Mouse (Mus musculus) cerebellum, adult 18-20 months (tissue): ENCODE measurements around the gene Mxd1.

Source experiments
- DNase-seq, 2 experiments: peaks; one replicate each; pipeline ENCODE4 v3.0.0; 2021

Gene Mxd1

DNA sequence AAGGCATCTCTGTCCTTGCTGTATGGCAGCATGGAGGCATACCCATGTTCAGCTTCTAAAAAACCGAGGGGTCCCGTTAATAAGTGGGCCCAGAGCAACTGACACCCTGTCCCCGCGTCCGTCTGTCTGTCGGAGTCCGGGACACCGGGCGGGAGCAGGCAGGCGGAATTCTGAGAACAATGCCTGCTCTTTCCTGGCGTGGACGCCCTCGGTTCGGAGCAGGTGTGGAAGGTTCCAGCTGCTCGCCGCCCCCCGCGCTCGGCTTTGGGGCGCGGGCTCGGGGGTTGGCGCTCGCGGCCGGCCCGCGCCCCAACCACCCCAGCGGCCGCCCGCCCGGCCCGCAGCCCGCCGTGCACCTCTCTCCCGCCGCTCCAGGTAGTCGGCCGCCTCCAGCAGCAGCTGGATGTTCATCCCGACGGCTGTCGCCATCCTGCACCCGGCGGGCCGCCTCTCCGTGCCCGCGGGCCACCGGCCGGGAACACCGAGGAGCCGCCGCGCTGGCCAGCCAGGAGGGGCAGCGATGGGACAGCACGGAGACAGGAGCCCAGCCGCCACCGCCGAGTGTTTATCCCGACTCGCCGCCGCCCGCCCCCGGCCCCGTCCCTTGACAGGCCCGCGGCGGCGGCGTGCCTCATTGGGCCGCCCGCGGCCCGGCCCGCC is at the start of gene Mxd1:
Gene Mxd1 (minus strand): TSS at position 582 of the 660 bp plus-strand sequence.
- no peak for DNase-seq

DNA sequence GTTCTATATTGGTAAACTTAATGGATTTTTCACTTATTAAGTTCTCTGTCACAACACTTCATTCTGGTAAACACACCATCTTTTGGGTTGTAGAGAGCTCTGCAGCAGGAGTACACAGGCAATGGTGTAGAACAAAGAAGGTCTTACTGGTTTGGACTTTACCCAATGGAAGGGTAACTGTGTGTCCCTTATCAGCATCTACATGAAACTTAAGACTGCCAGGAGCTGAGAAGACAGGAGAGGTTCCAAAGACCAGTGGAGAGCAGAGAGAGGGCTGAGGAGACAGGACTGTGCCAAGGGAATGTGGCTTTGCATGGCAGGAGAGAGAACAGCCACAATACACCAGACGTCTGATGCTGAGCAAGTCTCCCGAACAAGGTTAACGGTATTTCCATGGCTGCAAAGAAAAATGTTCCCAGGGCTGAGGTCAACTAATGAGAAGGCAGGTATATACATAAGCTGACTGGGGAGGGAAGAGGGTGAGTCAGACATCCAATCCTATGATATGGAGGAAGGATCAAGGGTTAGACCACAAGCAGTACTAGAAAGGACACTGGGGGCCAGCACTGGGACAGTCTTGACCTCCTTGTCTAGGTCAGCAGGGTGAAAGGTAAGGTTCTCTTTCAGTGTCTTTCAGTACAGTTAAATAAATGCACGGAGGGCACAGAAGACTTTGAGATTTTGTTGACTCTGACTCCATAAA is 39.3 kb upstream of the Mxd1 start:
- no peak for DNase-seq

DNA sequence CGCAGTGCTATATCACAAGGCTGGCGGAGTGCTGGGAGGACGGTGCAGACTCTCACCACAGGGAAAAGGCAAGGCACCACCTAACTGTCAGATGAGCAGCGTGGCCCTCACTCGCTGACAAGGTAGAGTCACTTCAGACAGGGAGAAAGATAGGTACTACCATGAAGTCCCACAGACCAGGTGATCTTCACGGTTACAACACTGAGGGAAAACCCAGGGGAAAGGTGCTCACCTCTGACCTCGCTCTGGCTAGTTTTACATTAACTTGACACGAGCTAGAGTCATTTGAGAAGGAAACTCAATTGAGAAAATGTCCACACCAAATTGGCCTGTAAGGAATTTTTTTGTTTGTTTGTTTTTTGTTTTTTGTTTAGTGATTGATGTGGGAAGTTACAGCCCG is 33.6 kb upstream of the Mxd1 start:
- DNase-seq, result no peak

DNA sequence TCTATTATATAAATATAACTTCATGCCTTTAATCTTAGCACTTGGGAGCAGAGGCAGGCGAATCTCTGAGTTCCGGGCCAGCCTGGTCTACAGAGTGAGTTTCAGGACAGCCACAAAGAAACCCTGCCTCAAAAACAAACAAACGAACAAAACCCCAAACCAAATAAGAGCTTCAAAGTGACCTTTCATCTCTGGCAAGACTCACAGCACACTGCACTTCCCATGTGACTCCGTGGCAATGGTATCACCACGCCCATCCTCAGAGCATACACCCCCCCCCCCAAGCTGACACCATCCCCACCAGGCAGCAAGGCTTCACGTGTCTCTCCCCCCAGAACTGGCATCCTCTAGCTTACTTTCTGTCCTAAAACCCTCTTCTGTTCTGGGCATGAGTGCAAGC is 28.9 kb upstream of the Mxd1 start:
- DNase-seq, result no peak

DNA sequence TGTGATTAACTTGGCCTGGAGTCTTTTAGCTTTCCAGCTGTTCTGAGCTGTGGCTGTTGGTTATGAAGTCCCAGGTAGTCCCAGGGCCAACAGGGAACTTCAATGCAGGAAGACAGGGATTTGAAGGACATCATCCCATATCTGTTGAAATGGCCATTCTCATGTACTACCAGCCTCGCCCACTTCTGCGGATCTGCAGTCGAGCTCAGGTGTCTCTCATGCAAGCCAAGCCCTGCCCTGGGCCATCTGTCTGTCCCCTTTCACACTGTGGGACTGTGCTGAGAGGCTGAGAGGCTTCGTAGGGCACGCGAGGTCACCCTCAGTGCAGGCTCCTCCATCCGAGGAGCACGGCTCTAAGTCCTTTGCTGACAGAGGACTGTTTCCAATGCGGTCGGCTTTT is 27.3 kb upstream of the Mxd1 start:
- peak; percentile 51 to 71 for DNase-seq

DNA sequence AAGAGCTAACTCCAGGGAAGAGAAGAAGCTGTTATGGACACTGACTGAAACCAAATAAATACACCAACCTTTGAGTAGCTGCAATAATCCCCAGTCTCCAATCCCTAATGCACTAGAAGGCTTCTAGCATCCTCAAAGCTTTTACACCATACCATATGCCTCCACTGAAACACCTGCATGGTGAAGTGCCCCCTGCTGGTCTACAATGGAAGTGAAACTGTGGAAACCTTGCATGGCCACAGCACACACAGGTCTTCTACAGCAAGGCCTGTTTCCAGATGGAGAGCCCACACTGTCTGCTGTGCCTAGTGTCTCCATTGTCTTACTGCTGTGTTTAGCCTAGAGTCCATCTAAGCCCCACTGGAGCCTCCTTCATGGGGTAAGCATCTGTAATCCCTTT is 25.5 kb upstream of the Mxd1 start:
- peak; percentile 40 to 61 for DNase-seq

DNA sequence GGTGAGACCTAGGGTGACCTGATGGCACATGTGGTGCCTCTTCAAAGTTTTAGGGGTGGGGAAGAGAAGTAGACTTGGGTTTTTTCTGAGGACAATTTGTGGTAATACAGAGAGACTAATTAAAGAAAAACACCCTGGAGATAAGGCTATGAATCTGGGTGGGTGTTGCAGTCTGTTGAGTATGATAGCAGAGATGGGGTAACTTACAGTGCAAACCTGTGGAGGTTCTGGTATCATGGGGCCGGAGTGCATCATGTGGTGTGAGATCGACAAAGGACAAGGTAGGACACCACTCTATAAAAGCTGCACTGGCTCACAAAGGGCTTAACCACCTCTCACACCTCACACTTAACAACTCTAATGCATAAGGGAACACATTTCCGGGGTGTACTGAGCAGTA is 20.7 kb upstream of the Mxd1 start:
- DNase-seq, result no peak

DNA sequence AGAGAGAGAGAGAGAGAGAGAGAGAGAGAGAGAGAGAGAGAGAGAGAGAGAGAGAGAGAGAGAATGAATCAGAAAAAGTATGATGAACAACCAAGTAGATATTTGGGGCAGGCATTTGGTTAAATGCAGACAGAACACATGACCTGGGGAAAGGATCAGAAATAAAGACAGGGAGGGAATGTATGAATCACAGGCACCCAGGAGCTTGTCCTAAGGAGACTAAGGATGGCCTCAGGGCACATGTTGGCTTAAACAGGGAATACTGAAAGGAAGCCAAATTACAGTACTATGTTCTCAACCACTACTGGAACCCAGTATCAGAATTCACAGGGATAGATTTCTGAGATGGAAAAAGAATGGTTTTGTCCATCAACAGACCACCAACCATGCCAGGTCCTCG is 18.0 kb upstream of the Mxd1 start:
- no peak for DNase-seq

DNA sequence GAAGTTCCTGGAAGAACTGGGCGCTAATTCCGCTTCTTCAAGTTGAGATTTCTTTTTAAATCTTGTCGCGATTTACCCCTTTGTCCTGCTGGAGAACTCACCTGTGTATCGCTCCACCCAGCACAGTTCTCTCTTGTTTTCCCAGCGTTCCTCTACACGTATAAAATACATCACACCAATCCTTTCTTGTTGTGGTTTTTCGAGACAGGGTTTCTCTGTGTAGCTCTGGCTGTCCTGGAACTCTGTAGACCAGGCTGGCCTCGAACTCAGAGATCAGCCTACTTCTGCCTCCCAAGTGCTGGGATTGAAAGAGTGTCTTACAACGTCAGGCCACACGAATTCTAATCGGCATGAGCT is 15.7 kb upstream of the Mxd1 start:
- DNase-seq, result no peak

DNA sequence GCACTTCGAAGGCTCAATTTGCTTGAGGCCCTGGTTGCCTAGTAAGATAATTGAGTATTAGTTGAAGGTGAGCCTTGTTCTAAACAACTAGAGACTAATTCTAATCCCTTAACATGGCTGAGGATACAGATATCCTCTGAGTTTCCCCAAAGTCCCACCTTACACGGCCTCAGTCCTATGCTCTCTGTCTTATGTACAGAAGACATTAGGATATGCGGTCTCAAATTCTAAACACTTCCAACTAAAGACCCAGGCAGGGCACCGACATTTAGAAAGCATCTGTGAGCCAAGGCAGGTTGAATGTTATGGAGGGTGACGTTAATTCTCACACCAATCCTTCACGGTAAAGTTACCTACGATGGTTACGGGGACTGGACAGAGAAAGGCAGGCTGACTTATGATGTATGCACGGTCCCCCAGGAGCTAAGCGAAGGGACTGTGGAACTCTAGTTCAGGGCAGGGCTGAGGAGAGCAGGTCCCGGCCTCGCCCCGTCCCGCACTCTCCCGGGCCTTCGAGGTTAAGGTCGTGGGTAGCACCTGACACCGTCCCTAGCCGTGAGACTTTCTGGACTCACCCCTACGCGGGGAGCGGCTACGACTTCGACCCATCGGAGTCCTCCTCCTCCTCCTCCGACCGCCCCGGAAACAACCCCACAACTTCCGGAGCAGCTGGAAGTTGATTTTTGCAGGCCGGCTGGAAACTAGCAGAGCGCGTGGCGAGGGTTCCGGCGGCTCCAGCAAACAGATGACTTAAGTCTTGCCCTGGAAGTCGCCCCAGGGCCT is 15.1 kb upstream of the Mxd1 start, which contains the start of gene Snrnp27:
Gene Snrnp27 (minus strand): TSS at position 651 of the 783 bp plus-strand sequence.
- DNase-seq, result peak; percentile 85 to 92

DNA sequence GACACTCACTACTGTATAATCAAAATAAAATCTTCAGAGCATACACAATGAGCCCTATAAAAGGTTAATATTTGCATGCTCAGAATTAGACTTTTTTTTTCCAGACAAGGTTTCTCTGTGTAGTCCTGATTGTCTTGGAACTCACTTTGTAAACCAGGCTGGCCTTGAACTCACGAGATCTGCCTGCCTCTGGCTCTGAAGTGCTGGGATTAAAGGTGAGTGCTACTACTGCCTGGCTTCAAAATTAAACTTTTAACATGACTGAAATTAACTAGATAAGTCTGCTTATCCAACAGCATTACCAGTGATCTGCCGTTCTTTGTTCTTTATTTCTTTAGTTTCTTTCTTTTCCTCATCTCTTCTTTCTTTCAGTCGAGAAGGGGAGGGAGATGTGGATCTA is 12.3 kb upstream of the Mxd1 start:
- no peak for DNase-seq

DNA sequence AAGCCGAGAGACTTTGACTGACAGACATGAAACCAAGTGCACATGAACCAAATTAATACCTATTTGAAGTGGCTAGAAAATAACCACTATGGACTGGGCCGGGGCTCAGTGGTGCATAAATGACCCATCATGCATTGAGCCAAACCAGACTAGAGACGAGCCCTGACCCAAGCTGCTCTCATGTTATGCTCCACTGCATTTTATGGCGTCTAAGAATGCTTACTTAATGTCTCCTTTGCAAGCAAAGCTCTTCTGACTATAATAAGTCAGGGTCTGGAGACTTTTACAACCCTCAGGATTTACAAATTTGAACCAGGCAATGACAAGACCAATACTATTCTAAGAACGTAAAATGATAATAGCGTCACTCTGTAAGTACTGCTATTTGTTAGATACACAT is 9.4 kb upstream of the Mxd1 start:
- DNase-seq, result no peak

DNA sequence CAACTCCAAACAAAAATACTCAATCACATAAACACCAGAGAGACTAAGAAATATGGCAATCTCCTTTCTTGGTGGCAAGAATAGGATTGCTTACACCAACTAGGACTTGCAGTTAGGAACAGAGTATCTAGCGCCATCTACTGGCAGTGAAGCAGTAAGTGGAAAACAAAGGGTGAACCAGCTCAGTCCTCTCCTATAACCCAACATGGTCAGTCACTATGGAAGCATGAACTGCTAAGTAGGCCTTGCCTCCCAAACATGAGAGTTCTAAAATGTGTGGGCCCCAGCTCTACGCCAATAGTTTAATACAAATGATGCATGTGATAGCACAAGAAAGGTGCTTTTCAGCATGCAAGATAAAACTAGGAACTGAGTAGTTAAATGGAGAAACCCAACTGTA is 1.9 kb upstream of the Mxd1 start:
- peak; percentile 66 to 77 for DNase-seq

DNA sequence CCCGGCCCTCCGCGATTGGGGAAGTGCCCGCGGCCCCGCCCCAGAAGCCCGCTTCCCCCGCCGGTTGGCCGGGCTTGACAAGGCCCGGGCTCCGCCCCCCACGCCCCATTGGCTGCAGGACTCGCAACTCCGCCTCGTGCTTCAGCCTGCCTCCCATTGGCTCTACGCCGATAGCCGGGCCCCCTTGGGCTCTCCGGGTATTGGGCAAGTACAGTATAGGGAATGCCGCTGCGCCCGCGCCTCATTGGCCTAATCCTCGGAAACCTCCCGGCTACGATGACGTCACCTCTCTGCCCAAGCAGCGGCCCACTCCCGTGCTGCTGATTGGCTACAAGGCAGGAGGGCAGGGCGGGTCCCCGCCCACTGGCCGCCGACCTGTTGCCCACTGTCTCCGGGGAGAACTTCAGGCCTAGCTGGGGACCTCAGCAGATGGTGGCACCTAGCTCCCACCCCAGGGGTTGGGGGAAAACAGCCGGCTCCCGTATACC is 323 bp upstream of the Mxd1 start:
- peak; percentile 100 for DNase-seq

DNA sequence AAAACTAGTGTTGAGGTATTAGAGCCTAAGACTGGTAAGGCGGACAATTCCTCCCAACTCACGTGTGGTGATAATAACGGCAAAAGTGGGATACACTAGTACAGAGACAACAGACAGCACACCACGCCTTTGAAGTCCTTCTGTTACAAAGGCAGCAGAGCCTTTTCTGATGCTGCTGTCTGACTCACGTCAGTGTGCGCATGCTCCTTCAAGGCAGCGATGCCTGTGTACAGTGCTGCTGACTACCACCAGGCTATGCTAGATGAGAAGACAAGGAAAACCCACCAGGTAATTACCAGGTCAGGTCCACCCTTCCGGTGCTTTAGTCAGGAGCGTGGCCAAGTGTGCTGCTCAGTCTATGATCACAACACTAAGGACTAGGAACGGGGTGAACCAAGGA is 1.9 kb downstream of the Mxd1 start:
- DNase-seq, result no peak

DNA sequence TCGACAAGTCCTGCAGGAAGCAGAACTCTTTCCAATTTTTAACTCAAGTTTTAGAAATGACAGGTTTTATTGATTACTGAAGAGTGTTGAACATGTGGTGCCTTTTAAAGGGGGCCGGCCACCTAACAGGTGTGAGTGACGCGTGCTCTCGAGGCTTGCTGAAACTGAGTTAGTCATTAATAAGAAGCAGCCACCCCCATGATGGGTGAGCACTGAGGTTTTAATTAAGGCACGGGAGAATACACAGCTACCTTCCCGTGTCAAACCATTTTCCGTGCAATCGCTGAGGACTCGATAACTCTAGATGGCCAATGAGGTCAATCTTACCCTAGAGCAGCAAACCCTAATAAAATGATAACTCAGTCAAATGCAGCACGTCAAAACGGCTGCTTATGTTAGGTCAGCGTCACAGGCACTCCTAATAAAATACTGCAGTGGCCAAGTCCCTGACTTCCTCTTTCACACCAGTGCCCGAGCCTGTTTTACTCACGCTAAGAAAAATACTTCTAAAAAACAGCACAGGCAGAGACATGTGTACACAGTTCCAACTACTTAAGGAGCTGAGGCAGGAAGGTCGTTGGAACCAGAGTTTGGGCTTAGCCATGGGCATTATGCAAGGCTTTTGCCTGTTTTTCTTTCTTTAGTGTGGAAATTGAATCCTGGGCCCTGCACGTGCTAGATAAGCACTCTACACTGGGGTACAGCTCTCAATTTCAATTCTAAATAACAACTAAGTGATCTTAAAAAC is 3.2 kb downstream of the Mxd1 start:
- no peak for DNase-seq

DNA sequence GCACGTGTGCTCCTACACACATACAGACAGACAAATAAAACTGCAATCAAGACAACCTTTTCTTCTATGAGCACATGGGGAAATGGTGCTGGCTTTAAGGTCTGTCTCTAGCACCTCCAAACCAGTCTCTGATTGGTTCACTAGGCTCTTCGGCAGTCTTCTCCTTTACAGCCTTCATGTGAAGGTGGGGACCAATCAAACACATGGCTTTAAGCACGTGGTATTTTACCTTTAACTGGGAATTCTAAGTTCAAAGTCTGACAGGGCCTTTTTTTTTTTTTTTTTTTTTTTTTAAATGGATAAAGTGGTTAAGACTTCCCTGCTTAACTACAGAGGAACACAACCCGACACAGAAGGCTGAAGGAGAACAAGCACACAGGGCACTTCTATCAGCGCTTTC is 3.9 kb downstream of the Mxd1 start:
- no peak for DNase-seq

DNA sequence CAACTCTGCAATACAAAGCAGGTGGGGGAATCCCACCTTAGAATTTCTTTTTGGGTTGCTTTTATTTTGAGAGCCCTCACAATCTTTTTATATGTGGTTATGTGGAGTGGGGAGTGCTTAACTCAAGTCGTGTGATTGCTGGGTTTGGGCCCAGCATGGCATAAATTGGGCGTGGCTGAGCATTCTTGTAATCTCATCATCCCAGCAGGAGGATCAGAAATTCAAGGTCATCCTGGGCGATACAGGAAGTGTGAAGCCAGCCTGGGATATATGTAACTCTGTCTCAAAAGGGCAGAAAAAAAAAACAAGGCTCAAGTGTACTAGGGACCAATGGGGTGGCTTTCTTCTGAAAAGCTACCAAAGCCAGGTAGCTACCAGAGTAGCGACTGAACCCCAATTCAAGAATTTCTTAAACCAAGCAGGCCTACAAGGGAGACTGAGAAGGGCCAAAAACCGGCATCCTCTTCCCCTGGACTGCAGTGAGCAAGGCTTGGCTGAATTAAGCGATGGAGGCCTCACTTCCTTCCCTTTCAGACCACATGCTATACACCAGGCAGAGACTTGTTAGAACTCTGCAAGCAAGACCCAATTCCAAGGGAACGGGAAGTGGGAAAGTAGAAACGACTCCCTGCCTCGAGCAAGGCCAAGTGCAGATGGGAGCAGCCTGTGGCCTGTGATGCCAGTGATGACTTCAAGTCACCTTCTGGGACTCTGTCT is 8.6 kb downstream of the Mxd1 start:
- DNase-seq, result no peak

DNA sequence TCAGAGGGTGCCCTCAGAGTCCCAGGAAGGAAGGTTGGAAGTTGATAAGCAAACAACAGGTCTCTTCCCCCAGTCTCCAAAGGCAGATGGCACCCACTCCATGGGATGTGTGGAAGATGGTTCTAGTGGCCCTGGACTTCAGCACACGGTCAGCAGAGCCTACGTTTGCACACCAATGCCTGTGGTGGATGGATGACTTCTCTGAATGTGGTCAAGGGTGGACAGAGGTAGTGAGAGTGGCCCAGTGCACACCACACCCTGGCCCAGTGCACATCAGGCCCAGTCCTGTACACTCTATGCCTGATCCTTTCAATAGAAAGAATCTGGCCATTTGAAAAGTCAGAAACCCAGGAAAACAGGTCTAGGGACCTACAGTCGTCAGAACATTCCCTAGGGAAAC is 10.5 kb downstream of the Mxd1 start:
- no peak for DNase-seq

DNA sequence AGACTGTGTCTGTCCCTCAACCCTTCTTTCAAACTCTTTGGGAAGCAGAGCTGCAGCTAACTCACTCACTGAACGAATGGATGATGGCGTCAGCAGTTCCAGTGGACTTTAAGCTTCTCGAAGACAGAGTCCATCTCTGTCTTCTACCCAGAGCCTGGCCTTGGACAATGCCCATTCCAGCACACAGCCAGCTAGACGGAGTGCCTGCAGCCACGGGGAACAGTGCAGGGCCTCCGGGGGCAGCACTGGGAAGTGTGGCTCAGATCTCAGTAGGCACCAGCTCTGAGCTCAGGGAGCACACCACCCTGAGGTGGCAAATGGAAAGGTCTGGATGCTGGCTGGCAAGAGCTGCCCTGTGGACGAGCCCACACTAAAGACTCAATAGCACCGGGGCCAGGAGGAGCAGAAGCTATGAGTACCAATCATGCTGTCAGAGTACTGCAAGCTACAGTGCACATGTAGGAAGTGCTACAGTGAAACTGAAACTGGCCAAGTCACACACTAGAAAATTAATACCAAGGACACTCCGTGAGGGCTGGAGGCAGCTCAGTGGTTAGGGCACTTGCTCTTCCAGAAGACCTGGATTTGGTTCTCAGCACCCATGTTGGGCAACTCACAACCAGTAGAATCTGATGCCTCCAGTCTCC is 14.6 kb downstream of the Mxd1 start:
- no peak for DNase-seq

DNA sequence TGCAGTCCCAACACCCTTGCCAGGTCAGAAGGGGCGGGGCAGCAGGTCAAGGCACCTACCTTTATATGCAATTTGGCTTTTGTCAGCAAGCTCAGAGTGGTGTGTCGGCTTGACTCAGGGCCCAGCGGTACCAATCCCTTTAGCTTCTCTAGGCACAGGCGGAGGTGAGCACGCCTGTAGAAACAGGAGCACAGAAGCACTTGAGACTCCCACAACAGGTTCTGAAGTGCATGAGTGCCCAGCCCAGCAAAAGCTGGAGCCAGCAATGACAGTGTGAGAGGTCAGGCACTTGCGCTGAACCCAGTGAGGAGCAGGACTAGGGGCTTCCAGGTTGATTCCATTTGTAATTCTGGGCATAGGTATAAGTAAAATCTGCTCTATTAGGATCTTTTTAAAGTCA is 15.9 kb downstream of the Mxd1 start:
- no peak for DNase-seq

DNA sequence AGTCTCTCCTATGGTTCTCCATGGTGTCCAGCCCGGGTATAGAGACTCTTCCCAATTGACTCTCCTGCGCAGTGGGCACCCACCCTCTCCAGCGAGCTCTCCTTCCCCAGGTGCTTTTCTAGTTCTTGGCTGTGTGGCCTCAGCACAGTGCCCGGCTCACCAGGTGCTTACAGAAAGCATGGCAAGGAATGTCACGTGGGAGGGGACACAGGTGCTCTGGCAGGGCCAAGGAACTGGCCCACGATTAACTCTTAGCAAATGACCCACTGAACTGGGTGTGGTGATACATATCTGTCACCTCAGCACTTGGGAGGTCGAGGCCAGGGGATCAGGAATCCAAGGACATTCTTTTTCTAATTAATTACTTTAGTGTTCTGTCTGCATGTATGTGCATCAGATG is 22.8 kb downstream of the Mxd1 start:
- DNase-seq, result no peak
